Mouse (Mus musculus) embryonic facial prominence, embryonic 11.5 days (tissue): ENCODE measurements at regions not wholly inside any gene's neighbourhood (a gene's known extent, or its start where the extent isn't known, plus 50 kb on each side); places are given as distances from the start of the nearest gene placed in this dataset.

Source experiments
- ATAC-seq: fragments of 200-750 bp; cut with Nextera tagmentation; replicated peaks from 2 replicates; pipeline ENCODE4 v1.8.0; 2017; ENCODE audit warnings: low read depth; ENCODE audit not compliant: insufficient number of reproducible peaks, low FRiP score, low TSS enrichment
- DNase-seq: peaks from one replicate; pipeline ENCODE4 v3.0.0-alpha.2; 2015; ENCODE audit warnings: low spot score
- H3K27ac ChIP-seq: fragments of 300-500 bp; sonication (generic); replicated peaks from 2 replicates; pipeline ENCODE4 v1.5.1; 2014; ENCODE audit warnings: mild to moderate bottlenecking, low read depth, low read length, control low read depth
- H3K27me3 ChIP-seq: fragments of 300-500 bp; sonication (generic); 2 replicates; pipeline ENCODE4 v1.6.1; 2014; ENCODE audit warnings: mild to moderate bottlenecking, low read length, moderate library complexity, mixed read lengths; ENCODE audit not compliant: control insufficient read depth, insufficient read depth
- H3K36me3 ChIP-seq: fragments of 300-500 bp; sonication (generic); replicated peaks from 2 replicates; pipeline ENCODE4 v1.6.1; 2014; ENCODE audit warnings: low read depth, mild to moderate bottlenecking, low read length, moderate library complexity, mixed read lengths; ENCODE audit not compliant: control insufficient read depth, insufficient read depth
- H3K4me1 ChIP-seq: fragments of 300-500 bp; sonication (generic); 2 replicates; pipeline ENCODE4 v1.6.1; 2014; ENCODE audit warnings: low read length, mixed read lengths; ENCODE audit not compliant: control insufficient read depth, insufficient read depth
- H3K4me2 ChIP-seq: fragments of 300-500 bp; sonication (generic); 2 replicates; pipeline ENCODE4 v1.6.1; 2014; ENCODE audit warnings: low read depth, mild to moderate bottlenecking, control low read depth, low read length, moderate library complexity
- H3K4me3 ChIP-seq: fragments of 300-500 bp; sonication (generic); 2 replicates; pipeline ENCODE4 v1.5.1; 2014; ENCODE audit warnings: low read depth, low read length, control low read depth
- H3K9ac ChIP-seq: fragments of 300-500 bp; sonication (generic); replicated peaks from 2 replicates; pipeline ENCODE4 v1.6.1; 2014; ENCODE audit warnings: mild to moderate bottlenecking, control low read depth, low read length
- H3K9me3 ChIP-seq: fragments of 300-500 bp; sonication (generic); replicated peaks from 2 replicates; pipeline ENCODE4 v1.6.1; 2016; ENCODE audit warnings: mild to moderate bottlenecking, low read length, inconsistent platforms, mixed read lengths; ENCODE audit not compliant: control insufficient read depth
- WGBS: fragments of 180-500 bp; shearing (Covaris S2); extraction: QIAGEN DNeasy Blood & Tissue Kit; methylation state at CpG from one replicate; pipeline ENCODE4 v1.1.7; 2014; 5-methylcytosine and 5-hydroxymethylcytosine counted together

DNA sequence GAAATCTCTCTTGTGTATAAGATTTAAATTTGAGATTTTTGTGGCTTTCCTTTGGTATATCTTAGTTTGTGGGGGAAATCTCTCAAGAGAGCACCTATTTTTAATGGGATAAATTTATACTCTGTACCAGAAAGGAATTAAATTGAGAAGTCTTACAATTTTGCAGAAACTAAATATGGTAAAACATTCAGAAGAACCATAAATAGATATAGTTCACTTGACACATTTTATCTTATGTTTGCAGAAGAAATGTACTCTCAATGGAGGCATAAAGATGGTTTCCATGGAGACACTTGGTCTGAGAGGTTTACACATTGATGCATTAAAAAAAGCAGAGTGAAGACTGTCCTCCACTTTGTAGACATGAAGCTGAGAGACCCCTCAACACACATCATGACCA is 86.9 kb downstream of the Ndufa10 start:
- Histone ChIP-seq H3K36me3 (no peaks in the 10 kb centered on the region), H3K4me3 (no peak overlapping the region), H3K9ac (no peak overlapping the region), H3K9me3 (no peaks in the 10 kb centered on the region), H3K4me1 (no peaks in the 10 kb centered on the region; the same call in 1 of the 2 replicates), H3K27ac (no peak overlapping the region), H3K4me2 (no peak overlapping the region), H3K27me3 (no peaks in the 10 kb centered on the region)
- DNase-seq (no peak), ATAC-seq (no peak)

DNA sequence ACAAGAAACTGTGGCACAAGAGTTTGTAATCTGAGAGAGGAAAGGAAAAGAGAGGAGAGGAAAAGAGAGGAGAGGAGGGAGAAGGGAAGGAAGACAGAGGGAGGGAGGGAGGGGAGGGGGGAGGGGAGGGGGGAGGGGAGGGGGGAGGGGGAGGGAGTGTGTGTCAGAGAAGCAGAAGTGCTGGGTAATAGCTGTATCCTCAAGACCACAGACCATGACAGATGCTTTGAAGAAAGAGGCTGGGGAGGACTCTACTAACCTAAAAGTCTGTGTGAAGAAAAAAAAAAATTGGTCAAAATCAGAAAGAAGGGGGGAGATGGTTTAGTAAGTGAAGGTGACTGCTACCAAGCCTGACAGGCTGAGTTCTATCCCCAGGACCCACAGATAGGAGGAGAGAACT is 88.7 kb downstream of the Ndufa10 start:
- DNase-seq (no peak), ATAC-seq (no peak)
- no peaks in the 10 kb centered on the region for H3K36me3 ChIP-seq
- no peak overlapping the region for H3K27ac ChIP-seq
- no peak overlapping the region for H3K9ac ChIP-seq
- no peak overlapping the region for H3K4me2 ChIP-seq
- no peaks in the 10 kb centered on the region for H3K27me3 ChIP-seq
- H3K9me3 ChIP-seq: no peaks in the 10 kb centered on the region
- no peaks in the 10 kb centered on the region; the same call in 1 of the 2 replicates for H3K4me1 ChIP-seq
- H3K4me3 ChIP-seq: no peak overlapping the region

DNA sequence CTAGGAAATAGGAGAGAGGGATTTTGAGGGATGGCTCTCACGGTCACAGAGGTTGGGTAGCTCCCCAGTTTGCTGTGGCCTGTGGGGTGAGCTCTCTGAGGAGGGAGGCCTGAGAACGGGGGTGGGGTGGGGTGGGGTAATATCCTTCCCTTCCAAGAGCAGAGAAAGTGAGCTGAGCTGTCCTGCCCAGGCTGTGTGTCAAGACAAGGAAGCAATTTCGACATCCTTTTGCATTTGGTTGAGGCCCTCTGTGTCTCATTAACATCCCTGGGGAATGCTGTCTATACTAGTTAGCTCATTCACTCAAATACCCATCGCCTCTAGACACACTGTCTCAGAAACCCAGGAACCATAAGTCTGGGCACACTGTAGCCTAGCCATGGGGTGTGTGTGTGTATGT is 89.9 kb downstream of the Ndufa10 start:
- H3K36me3 ChIP-seq: no peaks in the 10 kb centered on the region
- H3K27ac ChIP-seq: no peak overlapping the region
- H3K9me3 ChIP-seq: no peaks in the 10 kb centered on the region
- no peak overlapping the region for H3K9ac ChIP-seq
- H3K4me3 ChIP-seq: no peak overlapping the region
- peaks cover 4% of the 10 kb centered on the region; the same call in 1 of the 2 replicates for H3K4me1 ChIP-seq
- ATAC-seq: no peak; the same call in 1 of the 2 replicates
- no peaks in the 10 kb centered on the region for H3K27me3 ChIP-seq
- no peak for DNase-seq
- 53% methylated on average over 4 of the region's 4 CpGs for WGBS
- no peak overlapping the region for H3K4me2 ChIP-seq

DNA sequence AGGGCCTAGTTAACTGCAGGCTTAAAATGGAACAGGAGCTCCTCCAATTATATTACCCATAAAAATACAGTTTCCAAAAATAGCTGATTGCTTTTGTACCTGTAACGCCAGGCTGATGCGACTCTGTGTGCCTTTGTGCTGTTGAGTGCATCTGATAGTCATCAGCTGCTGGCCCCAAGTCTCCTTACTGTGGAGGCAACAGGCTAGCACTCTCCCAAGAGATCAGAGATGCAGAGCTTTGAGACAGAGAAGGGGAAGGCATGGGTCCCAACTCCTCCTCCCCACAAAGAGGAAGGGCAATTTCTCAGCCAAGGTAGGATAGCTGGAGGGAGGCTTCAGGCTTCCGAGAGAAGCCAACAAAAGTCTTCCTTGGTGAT is 94.2 kb downstream of the Ndufa10 start:
- Histone ChIP-seq H3K36me3 (no peaks in the 10 kb centered on the region), H3K4me1 (peaks cover 4% of the 10 kb centered on the region; the same call in 1 of the 2 replicates), H3K27ac (no peak overlapping the region; the same call in 1 of the 2 replicates), H3K4me3 (no peak overlapping the region), H3K9me3 (no peaks in the 10 kb centered on the region), H3K27me3 (no peaks in the 10 kb centered on the region), H3K9ac (no peak overlapping the region), H3K4me2 (no peak overlapping the region)
- ATAC-seq (no peak), DNase-seq (no peak)
- 46% methylated on average over 3 of the region's 3 CpGs for WGBS

DNA sequence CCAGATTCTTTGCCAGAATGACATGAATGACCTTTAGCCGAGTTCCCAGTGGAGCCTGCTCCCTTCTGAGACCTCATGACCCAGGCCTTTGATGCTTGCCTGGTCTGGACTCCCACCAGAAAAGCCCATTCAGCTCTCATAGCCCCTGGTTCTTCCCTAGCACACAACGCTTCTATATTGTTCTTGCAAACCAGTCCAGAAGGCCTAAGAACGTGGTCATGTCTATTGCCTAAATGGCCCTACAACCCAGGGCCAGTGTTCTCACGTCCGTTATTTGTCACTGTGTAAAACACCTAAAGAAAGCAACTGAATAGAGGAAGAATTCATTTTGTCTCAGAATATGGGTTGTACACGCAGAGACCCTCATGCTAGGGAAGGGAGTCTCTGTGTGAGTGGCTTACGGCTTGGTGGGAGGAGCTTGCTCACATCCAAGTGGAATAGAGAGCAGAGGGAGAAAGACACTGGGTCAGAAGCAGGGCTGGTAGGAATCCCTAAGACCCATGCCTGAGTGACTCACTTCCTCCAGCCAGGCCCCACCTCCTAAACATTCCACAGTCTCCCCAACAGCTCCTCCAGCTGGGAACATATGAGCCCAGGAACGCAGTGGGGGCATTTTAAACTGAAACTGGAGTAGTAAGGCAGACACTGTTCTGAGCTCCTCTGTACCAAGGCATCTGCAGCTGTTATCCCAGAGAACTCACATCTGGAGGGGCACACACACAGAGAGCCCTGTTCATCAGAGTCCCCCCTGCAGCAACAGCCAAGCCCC is 94.7 kb downstream of the Ndufa10 start:
- WGBS: 49% methylated on average over 8 of the region's 8 CpGs
- Histone ChIP-seq H3K4me2 (no peak overlapping the region), H3K27me3 (no peaks in the 10 kb centered on the region), H3K4me1 (peaks cover 4% of the 10 kb centered on the region; the same call in 1 of the 2 replicates), H3K9me3 (no peaks in the 10 kb centered on the region), H3K27ac (no peak overlapping the region; the same call in 1 of the 2 replicates), H3K9ac (no peak overlapping the region), H3K36me3 (no peaks in the 10 kb centered on the region), H3K4me3 (no peak overlapping the region)
- peak; percentile 81 for ATAC-seq
- DNase-seq: peak; percentile 61

DNA sequence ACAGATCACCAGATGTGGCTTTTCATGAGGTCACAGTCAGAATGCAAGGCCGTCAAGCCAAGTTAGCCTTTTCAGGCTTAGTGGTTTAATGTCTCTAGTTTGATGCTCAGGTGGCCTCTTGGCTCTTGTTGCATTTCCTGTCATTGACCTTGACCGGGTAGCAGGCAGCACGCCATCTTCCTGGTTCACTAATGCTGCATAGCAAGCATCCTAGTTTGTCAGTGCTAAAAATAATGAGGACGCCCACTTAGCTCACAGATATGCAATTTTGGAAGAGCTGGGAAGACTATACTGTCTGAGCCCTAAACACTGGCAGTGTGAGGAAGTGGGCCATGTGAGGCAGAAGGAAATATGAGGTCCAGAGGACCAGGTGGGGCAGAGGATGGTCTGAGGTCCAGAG is 97.2 kb downstream of the Ndufa10 start:
- no peak overlapping the region for H3K9ac ChIP-seq
- H3K9me3 ChIP-seq: no peaks in the 10 kb centered on the region
- no peak overlapping the region for H3K4me2 ChIP-seq
- no peak for DNase-seq
- no peak for ATAC-seq
- no peak overlapping the region for H3K27ac ChIP-seq
- no peaks in the 10 kb centered on the region for H3K27me3 ChIP-seq
- no peak overlapping the region for H3K4me3 ChIP-seq
- 68% methylated on average over 4 of the region's 4 CpGs for WGBS
- no peaks in the 10 kb centered on the region for H3K36me3 ChIP-seq
- H3K4me1 ChIP-seq: peaks cover 4% of the 10 kb centered on the region

DNA sequence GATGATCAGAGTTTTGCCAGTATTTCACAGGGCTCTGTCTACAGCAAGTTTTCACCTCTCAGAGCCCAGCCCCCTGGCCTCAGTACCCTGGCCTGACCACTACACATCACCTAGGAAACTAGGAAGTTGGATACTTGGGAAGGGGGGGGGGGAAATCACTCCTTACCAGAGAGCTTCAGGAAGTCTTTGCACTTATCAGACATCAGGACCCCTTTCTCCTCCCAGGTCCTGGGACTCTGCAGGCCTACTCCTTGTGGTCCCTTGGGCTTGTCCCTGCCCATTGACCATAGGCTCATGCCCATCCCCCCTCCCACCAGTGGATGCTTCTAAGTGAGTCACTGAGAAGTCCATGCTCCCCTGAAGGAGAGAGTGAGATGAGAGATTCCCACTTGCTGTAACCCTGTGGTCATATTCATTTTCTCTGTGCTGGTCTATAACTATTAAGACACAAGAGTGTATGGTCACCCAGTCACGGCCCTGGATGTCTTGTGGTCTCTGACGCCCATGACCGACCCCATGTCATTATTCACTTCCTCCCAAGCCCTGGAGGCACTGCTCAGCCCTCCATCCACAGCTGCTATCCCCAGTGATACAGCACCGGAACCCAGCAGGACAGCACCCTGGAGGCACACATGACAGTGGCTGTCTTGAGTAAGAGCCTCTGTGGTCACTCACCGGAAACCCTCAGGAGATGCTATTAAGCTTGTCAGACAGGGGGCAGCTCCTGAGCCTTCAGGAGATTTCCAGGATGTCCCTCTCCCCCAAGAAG is 101.3 kb downstream of the Ndufa10 start:
- Histone ChIP-seq H3K4me1 (no peaks in the 10 kb centered on the region; the same call in none of the 2 replicates), H3K9ac (no peak overlapping the region), H3K4me2 (no peak overlapping the region), H3K36me3 (no peaks in the 10 kb centered on the region), H3K27ac (no peak overlapping the region; the same call in 1 of the 2 replicates), H3K4me3 (no peak overlapping the region), H3K27me3 (no peaks in the 10 kb centered on the region), H3K9me3 (no peaks in the 10 kb centered on the region)
- no peak for DNase-seq
- ATAC-seq: 0 out of 2 replicates have a peak, but pooled peaks have one; percentile 30
- WGBS: 66% methylated on average over 5 of the region's 5 CpGs
